Mouse (Mus musculus) ES-E14 (cell line): ENCODE results near the gene Efcab2.

Experiments used
- CHD2 ChIP-seq: IDR thresholded peaks from 2 replicates; pipeline ENCODE4 v1.6.1; 2014; ENCODE audit warnings: mild to moderate bottlenecking, low read depth, low read length, inconsistent platforms
- HCFC1 ChIP-seq: IDR thresholded peaks from 2 replicates; pipeline ENCODE4 v1.6.1; 2012; ENCODE audit warnings: low read length, inconsistent platforms, borderline replicate concordance; ENCODE audit not compliant: insufficient read depth
- MAFK ChIP-seq: IDR thresholded peaks from 2 replicates; pipeline ENCODE4 v1.6.1; 2014; ENCODE audit warnings: mild to moderate bottlenecking, low read depth, low read length, inconsistent platforms; ENCODE audit not compliant: insufficient read depth
- ZNF384 ChIP-seq: IDR thresholded peaks from 2 replicates; pipeline ENCODE4 v1.6.1; 2012; ENCODE audit warnings: low read depth, low read length, inconsistent platforms

DNA sequence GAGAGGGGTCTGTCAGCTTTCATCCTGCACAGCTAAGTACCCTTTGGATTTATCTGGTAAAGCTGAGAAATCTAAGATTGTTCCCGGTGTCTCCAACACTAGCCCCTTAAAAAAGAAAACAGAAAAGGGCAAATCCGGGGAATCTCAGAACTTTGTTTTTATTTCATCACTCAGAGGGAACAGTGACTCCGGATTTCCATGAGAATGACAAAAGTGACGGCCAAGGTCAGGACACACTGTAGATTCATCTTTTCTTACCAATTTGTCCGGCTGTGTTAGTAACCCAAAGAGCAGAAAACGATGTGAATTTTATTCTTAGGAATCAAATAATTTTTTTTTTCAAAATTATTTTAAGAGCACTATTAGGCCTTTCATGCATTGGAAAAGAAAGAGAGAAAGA is 37.8 kb upstream of the Efcab2 start:
- TF ChIP-seq CHD2 (no peak), HCFC1 (no peak), MAFK (no peak), ZNF384 (no peak)
